Mouse (Mus musculus) midbrain, embryonic 10.5 days (tissue): ENCODE data around the gene Ms4a4c. TPM values are rescaled to one million over a fixed set of nuclear protein-coding genes. Genes with fewer than 3 reads are reported as not detected.

Source experiments
- DNase-seq: peaks from one replicate; pipeline ENCODE4 v3.0.0-alpha.2; 2017; ENCODE audit warnings: low spot score
- H3K27ac ChIP-seq: fragments of 300-500 bp; sonication (generic); replicated peaks from 2 replicates; pipeline ENCODE4 v1.5.1; 2016; ENCODE audit warnings: mild to moderate bottlenecking
- H3K27me3 ChIP-seq: fragments of 300-500 bp; sonication (generic); 2 replicates; pipeline ENCODE4 v1.6.1; 2016; ENCODE audit warnings: low read depth, mild to moderate bottlenecking; ENCODE audit not compliant: poor library complexity, severe bottlenecking
- H3K36me3 ChIP-seq: fragments of 300-500 bp; sonication (generic); 2 replicates; pipeline ENCODE4 v1.6.1; 2016; ENCODE audit warnings: mild to moderate bottlenecking, moderate library complexity
- H3K4me1 ChIP-seq: fragments of 300-500 bp; sonication (generic); 2 replicates; pipeline ENCODE4 v1.6.1; 2016
- H3K4me3 ChIP-seq: fragments of 300-500 bp; sonication (generic); 2 replicates; pipeline ENCODE4 v1.5.1; 2016; ENCODE audit warnings: mild to moderate bottlenecking, moderate library complexity
- H3K9me3 ChIP-seq: fragments of 300-500 bp; sonication (generic); replicated peaks from 2 replicates; pipeline ENCODE4 v1.6.1; 2016; ENCODE audit warnings: mild to moderate bottlenecking
- WGBS: fragments of 180-500 bp; shearing (Covaris S2); methylation state at CpG from one replicate; pipeline ENCODE4 v1.1.7; 2016; 5-methylcytosine and 5-hydroxymethylcytosine counted together
- polyA plus RNA-seq: library from polyadenylated mRNA; unstranded; fragments of >200 nt; fragmentation: Nextera tagmentation; extraction: Ambion mirVana; gene quantifications from 2 replicates; pipeline ENCODE4 v1.2.1, GENCODE M21; 2016

Ms4a4c gene
- polyA plus RNA-seq: 0.20 TPM in 1 of 2 replicates, not detected in the other

GRCm38 (mm10) chr19:11404527-11404926 lies at the start of gene Ms4a4c:
Gene Ms4a4c, plus strand, starts transcription at chr19:11404770.
- Histone ChIP-seq H3K36me3 (no peaks in the 10 kb centered on the region), H3K4me3 (no peak within 1 kb of the TSS), H3K4me1 (no peaks in the 10 kb centered on the region), H3K27me3 (no peaks in the 10 kb centered on the region), H3K9me3 (no peaks in the 10 kb centered on the region), H3K27ac (no peak within 1 kb of the TSS)
- DNase-seq: no peak
- 85% methylated on average over 3 of the region's 3 CpGs for WGBS

DNA sequence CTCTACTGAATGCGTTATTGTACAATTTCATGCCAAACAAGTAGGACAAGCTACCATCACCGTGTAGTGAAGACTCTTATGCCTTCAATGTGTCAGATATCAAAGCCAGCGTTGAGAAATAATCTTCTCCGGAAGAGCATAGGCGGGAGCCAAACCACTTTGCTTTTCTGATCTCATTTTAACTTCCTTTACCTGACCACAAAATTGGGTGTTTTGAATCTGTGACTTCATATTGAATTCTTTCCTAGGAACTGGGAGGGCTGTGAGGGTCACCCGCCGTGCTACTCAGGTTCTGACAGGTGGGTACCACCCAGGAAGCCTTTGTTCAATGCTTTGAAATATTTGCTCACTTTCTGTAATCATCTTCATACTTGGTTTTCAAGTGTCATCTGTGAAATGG lies 48.8 kb upstream of the Ms4a4c start:
- no peak overlapping the region for H3K27ac ChIP-seq
- H3K4me1 ChIP-seq: no peaks in the 10 kb centered on the region
- WGBS: 89% methylated on average over 7 of the region's 7 CpGs
- H3K4me3 ChIP-seq: no peak overlapping the region
- no peaks in the 10 kb centered on the region for H3K9me3 ChIP-seq
- no peaks in the 10 kb centered on the region for H3K36me3 ChIP-seq
- DNase-seq: no peak
- no peaks in the 10 kb centered on the region for H3K27me3 ChIP-seq

GRCm38 (mm10) chr19:11360106-11360505 lies 44.5 kb upstream of the Ms4a4c start:
- H3K4me3 ChIP-seq: no peak overlapping the region
- 67% methylated on average over 3 of the region's 3 CpGs for WGBS
- no peaks in the 10 kb centered on the region for H3K36me3 ChIP-seq
- no peaks in the 10 kb centered on the region for H3K27me3 ChIP-seq
- no peak for DNase-seq
- no peaks in the 10 kb centered on the region for H3K9me3 ChIP-seq
- H3K27ac ChIP-seq: no peak overlapping the region
- H3K4me1 ChIP-seq: no peaks in the 10 kb centered on the region

DNA sequence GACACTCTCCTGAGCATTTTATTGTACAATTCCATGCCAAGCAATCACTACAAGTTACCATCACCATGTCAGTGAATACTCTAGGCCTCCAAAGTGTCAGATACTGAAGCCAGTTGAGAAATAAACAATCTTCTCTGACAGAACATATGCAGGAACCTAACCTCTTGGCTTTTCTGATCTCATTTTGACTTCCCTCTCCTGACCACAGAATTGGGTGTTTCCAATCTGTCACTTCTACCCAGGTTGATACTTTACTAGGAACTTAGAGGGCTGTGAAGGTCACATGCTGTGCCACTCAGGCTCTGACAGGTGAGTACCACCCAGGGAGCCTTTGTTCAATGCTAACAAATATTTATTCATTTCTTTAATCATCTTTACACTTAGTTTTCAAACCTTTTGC lies 42.6 kb upstream of the Ms4a4c start:
- no peaks in the 10 kb centered on the region for H3K9me3 ChIP-seq
- H3K36me3 ChIP-seq: no peaks in the 10 kb centered on the region

DNA sequence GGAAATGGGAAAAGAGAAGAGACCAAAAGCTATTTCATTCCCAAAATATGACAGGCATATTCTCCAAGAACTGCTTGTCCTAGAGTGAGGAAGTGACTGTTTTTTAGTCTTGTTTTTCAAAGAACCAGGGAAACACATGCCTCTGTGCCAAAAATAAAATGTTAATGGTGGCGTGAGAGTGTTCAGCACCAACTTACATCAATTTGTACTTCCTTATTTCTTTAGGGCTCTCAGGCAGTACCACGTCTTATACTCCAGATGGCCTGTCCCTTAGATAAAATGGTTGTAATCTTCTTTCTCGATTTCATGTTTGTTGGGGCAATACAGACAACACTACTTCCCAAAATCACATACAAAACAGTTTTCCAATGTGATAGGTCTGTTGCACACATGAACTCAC lies 36.3 kb upstream of the Ms4a4c start:
- Histone ChIP-seq H3K9me3 (no peaks in the 10 kb centered on the region), H3K36me3 (no peaks in the 10 kb centered on the region), H3K4me1 (no peaks in the 10 kb centered on the region), H3K27ac (no peak overlapping the region), H3K4me3 (no peak overlapping the region), H3K27me3 (no peaks in the 10 kb centered on the region)
- WGBS: 92% methylated on average over 3 of the region's 3 CpGs
- no peak for DNase-seq

More for the DNA sequence above, 42.6 kb upstream of the Ms4a4c start:
- no peaks in the 10 kb centered on the region for H3K27me3 ChIP-seq
- no peak for DNase-seq
- no peak overlapping the region for H3K4me3 ChIP-seq
- no peaks in the 10 kb centered on the region for H3K4me1 ChIP-seq
- no peak overlapping the region for H3K27ac ChIP-seq

DNA sequence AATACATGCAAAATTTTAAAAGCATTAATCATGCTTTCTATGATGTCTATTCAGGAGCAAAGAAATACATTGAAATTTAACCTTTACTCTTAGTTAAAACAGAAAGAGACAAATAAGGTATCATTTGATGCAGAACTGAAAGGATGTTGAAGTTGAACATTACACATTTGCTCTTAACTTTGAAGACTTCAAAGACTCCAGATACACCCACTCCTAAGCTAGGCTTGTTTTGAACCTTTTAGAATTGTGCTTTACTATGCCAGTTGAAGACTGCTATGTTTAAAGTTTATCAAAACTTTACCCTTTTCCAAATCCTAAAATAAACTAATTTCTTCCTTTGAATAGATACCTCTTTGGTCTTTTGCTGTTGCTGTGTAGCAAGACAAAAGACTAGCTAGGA lies 33.4 kb upstream of the Ms4a4c start:
- H3K9me3 ChIP-seq: no peaks in the 10 kb centered on the region
- H3K27ac ChIP-seq: no peak overlapping the region
- H3K4me3 ChIP-seq: no peak overlapping the region
- H3K27me3 ChIP-seq: no peaks in the 10 kb centered on the region
- H3K36me3 ChIP-seq: no peaks in the 10 kb centered on the region
- no peak for DNase-seq
- no peaks in the 10 kb centered on the region for H3K4me1 ChIP-seq

DNA sequence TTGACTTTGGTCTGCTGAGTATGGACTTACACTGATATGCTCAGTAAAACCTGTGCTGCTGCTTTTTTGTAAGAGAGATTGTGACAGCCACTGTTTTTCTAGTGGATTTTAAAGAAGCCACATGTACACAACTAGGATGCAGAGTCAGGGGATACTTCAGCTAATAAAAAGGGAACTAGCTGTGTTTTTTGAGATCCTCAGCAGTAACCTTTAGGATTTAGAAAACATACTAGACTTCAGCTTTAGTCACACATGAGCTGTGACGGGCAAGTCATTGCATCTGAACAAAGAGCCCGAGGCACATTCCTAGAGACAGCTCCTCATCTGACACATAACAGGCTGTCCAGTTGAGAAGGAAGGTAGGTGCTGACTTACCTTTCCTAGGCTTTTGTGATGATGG lies 29.3 kb upstream of the Ms4a4c start, which contains the start of gene Ms4a4a:
Gene Ms4a4a, plus strand, starts transcription at position 251 of the 400 bp plus-strand sequence.
- no peaks in the 10 kb centered on the region for H3K36me3 ChIP-seq
- whole genome bisulfite sequencing: 83% methylated on average over 2 of the region's 2 CpGs
- DNase-seq: no peak
- no peaks in the 10 kb centered on the region for H3K27me3 ChIP-seq
- H3K4me1 ChIP-seq: no peaks in the 10 kb centered on the region
- H3K9me3 ChIP-seq: no peaks in the 10 kb centered on the region
- no peak within 1 kb of the TSS for H3K27ac ChIP-seq
- H3K4me3 ChIP-seq: no peak within 1 kb of the TSS

DNA sequence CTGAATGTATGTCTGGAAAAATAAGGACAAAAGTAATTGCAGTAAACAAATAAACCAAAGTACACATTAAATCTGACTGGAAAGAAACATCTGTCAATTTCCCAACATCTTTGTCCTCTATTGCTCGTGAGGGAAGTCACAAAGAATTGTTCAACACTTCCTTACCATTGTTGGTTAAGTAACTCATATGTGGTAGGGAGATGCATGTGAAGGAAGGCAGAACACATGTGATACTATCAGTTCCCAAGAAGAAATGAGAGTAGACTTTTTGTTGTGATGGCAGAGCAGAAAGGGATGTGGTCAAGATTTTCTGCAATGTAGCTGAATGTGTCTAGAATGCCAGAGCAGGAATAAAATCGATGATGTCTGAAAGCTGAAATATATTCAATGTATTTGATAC lies 28.2 kb upstream of the Ms4a4c start:
- H3K27me3 ChIP-seq: no peaks in the 10 kb centered on the region
- DNase-seq: no peak
- 80% methylated on average over 2 of the region's 2 CpGs for WGBS
- H3K9me3 ChIP-seq: no peaks in the 10 kb centered on the region
- H3K36me3 ChIP-seq: no peaks in the 10 kb centered on the region
- no peak overlapping the region for H3K27ac ChIP-seq
- no peak overlapping the region for H3K4me3 ChIP-seq
- H3K4me1 ChIP-seq: no peaks in the 10 kb centered on the region

DNA sequence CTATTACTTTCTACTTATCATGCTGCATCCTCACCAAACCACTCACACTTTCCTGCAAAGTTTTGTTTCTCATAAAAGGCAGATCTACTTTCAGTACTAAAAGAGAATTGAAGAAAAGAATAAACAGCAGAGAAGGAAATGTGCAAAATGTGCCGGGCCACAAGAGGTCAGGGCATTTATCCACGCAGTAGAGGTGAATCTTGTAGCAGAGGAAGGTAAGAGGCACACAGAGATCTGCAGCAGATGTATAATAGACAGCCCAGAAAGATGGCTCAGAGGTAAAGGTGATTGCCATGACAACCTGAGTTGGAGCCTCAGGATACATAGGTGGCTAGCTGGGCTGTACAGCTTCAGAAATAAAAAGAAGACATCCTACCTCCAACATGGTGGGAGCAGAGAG lies 17.5 kb upstream of the Ms4a4c start:
- no peaks in the 10 kb centered on the region for H3K36me3 ChIP-seq
- H3K4me1 ChIP-seq: no peaks in the 10 kb centered on the region
- no peak overlapping the region for H3K27ac ChIP-seq
- no peak for DNase-seq
- no peaks in the 10 kb centered on the region for H3K27me3 ChIP-seq
- WGBS: 75% methylated on average over 2 of the region's 2 CpGs
- no peak overlapping the region for H3K4me3 ChIP-seq
- no peaks in the 10 kb centered on the region for H3K9me3 ChIP-seq

- Histone ChIP-seq H3K4me3 (no peak overlapping the region), H3K9me3 (no peaks in the 10 kb centered on the region), H3K36me3 (no peaks in the 10 kb centered on the region), H3K4me1 (no peaks in the 10 kb centered on the region), H3K27ac (no peak overlapping the region), H3K27me3 (no peaks in the 10 kb centered on the region)
- no peak for DNase-seq
- WGBS: 90% methylated on average over 4 of the region's 4 CpGs
Measured at GRCm38 (mm10) chr19:11387685-11388084, 16.9 kb upstream of the Ms4a4c start.

- H3K36me3 ChIP-seq: no peaks in the 10 kb centered on the region
- H3K27me3 ChIP-seq: no peaks in the 10 kb centered on the region
- no peak for DNase-seq
- WGBS: 85% methylated on average over 2 of the region's 2 CpGs
- H3K27ac ChIP-seq: no peak overlapping the region
- H3K4me3 ChIP-seq: no peak overlapping the region
- no peaks in the 10 kb centered on the region for H3K9me3 ChIP-seq
- H3K4me1 ChIP-seq: no peaks in the 10 kb centered on the region
Measured at GRCm38 (mm10) chr19:11388949-11389348, 15.6 kb upstream of the Ms4a4c start.

GRCm38 (mm10) chr19:11395769-11396168 lies 8.8 kb upstream of the Ms4a4c start:
- H3K4me1 ChIP-seq: no peaks in the 10 kb centered on the region
- no peak overlapping the region for H3K27ac ChIP-seq
- no peak for DNase-seq
- no peak overlapping the region for H3K4me3 ChIP-seq
- no peaks in the 10 kb centered on the region for H3K36me3 ChIP-seq
- no peaks in the 10 kb centered on the region for H3K27me3 ChIP-seq
- no peaks in the 10 kb centered on the region for H3K9me3 ChIP-seq

DNA sequence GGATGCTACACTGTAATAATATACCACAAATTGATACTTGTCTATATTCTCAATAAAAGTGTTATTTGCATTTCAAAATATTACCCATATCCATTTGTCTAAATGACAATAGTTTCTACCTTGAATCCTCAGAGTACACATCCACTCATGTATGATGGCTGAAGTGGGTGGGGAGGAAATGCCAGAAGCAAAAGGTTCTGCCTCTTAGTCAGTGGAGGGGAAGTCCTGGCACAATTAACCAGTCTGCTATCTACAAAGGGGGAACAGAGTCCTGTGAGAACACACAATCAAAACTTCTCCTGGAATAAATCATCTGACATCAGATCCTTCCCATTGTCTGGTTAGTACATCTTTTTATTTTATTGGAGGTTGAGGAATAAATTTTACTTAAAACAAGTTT lies 2.9 kb downstream of the Ms4a4c start:
- Histone ChIP-seq H3K27ac (no peak overlapping the region), H3K27me3 (no peaks in the 10 kb centered on the region), H3K9me3 (no peaks in the 10 kb centered on the region), H3K4me1 (no peaks in the 10 kb centered on the region), H3K36me3 (no peaks in the 10 kb centered on the region), H3K4me3 (no peak overlapping the region)
- DNase-seq: no peak

- WGBS: 88% methylated on average over 1 of the region's 1 CpGs
- Histone ChIP-seq H3K4me1 (no peaks in the 10 kb centered on the region), H3K36me3 (no peaks in the 10 kb centered on the region), H3K27ac (no peak overlapping the region), H3K9me3 (no peaks in the 10 kb centered on the region), H3K27me3 (no peaks in the 10 kb centered on the region), H3K4me3 (no peak overlapping the region)
- no peak for DNase-seq
Measured at GRCm38 (mm10) chr19:11408591-11408990, 4.0 kb downstream of the Ms4a4c start.
